Comparison of ENCODE assay signal across 13 mouse cellular contexts in genomic region chr1:156748435-156749005, GRCm38 (mm10). TPM values are rescaled to one million over a fixed set of nuclear protein-coding genes. Genes with fewer than 3 reads are reported as not detected.
DNase-seq lines count a peak whose midpoint lies in the region; ATAC-seq and TF ChIP-seq lines count a peak whose summit lies in the region.
"Had no signal": no experiment of that assay in that cellular context is flagged by ENCODE, and none has a peak within 500 bp of the region (broad histone marks: within the 10 kb centered on the region; RNA-seq: fewer than 3 reads in every experiment).

No protein-coding gene starts in this region.

- no peak overlapping the region for H3K9ac ChIP-seq in forebrain, embryonic 12.5 days
- no peak overlapping the region for H3K9ac ChIP-seq in neural tube, embryonic 15.5 days (replicated peaks)
- H3K9ac ChIP-seq in limb, embryonic 13.5 days = no peak overlapping the region

- no peaks in the 10 kb centered on the region; the same call in 1 of the 2 replicates for H3K27me3 ChIP-seq in forebrain, embryonic 10.5 days (ENCODE audit: poor library complexity, severe bottlenecking)
- no peaks in the 10 kb centered on the region for H3K27me3 ChIP-seq in forebrain, embryonic 12.5 days
- H3K27me3 ChIP-seq in neural tube, embryonic 15.5 days (replicated peaks) = no peaks in the 10 kb centered on the region
- H3K27me3 ChIP-seq in limb, embryonic 13.5 days = no peaks in the 10 kb centered on the region
- H3K27me3 ChIP-seq in kidney, adult 2 months (replicated peaks; ENCODE audit: control insufficient read depth, insufficient read depth, low read length) = no peaks in the 10 kb centered on the region

- H3K27ac ChIP-seq in forebrain, embryonic 10.5 days = 0 out of 2 replicates have a peak overlapping the region, but pooled peaks have one; percentile 25
- no peak overlapping the region for H3K27ac ChIP-seq in forebrain, embryonic 12.5 days
- H3K27ac ChIP-seq in neural tube, embryonic 15.5 days (replicated peaks) = peak overlapping the region; percentile 28; the same call in 1 of the 2 replicates
- H3K27ac ChIP-seq in limb, embryonic 13.5 days = peak overlapping the region; percentile 55
- H3K27ac ChIP-seq in kidney, adult 2 months (ENCODE audit: insufficient read depth, low read depth, low read length) = no peak overlapping the region

- H3K4me3 ChIP-seq in forebrain, embryonic 10.5 days = no peak overlapping the region
- H3K4me3 ChIP-seq in forebrain, embryonic 12.5 days (replicated peaks) = no peak overlapping the region
- H3K4me3 ChIP-seq in neural tube, embryonic 15.5 days (replicated peaks) = no peak overlapping the region
- no peak overlapping the region for H3K4me3 ChIP-seq in limb, embryonic 13.5 days
- H3K4me3 ChIP-seq in kidney, adult 2 months (ENCODE audit: insufficient read depth, low read depth, low read length) = no peak overlapping the region
- H3K4me3 ChIP-seq: myocyte had no signal

- H3K4me1 ChIP-seq in forebrain, embryonic 10.5 days = peaks cover 38% of the 10 kb centered on the region
- H3K4me1 ChIP-seq in forebrain, embryonic 12.5 days = peaks cover 8% of the 10 kb centered on the region
- H3K4me1 ChIP-seq in neural tube, embryonic 15.5 days = peaks cover 16% of the 10 kb centered on the region
- peaks cover 44% of the 10 kb centered on the region for H3K4me1 ChIP-seq in limb, embryonic 13.5 days
- H3K4me1 ChIP-seq in kidney, adult 2 months (ENCODE audit: control insufficient read depth, insufficient read depth, low read length) = no peaks in the 10 kb centered on the region

- H3K9me3 ChIP-seq in forebrain, embryonic 10.5 days = no peaks in the 10 kb centered on the region
- no peaks in the 10 kb centered on the region for H3K9me3 ChIP-seq in forebrain, embryonic 12.5 days
- H3K9me3 ChIP-seq in neural tube, embryonic 15.5 days (replicated peaks) = no peaks in the 10 kb centered on the region
- no peaks in the 10 kb centered on the region for H3K9me3 ChIP-seq in limb, embryonic 13.5 days

- ATAC-seq in forebrain, embryonic 12.5 days (ENCODE audit: low FRiP score) = no peak
- no peak for ATAC-seq in neural tube, embryonic 15.5 days (ENCODE audit: low FRiP score)
- ATAC-seq in limb, embryonic 13.5 days (ENCODE audit: low FRiP score, low read depth) = no peak
- no peak for ATAC-seq in megakaryocyte progenitor cell, adult 5-6 weeks (replicated peaks; ENCODE audit: poor library complexity)
- ATAC-seq: intestine, embryonic 16.5 days had no signal

- DNase-seq in forebrain, embryonic 10.5 days (ENCODE audit: extremely low spot score, low spot score) = no peak
- DNase-seq in neural tube, embryonic 10.5 days (ENCODE audit: extremely low spot score, low spot score) = no peak
- no peak for DNase-seq in cerebellum, adult 11 months
- no peak for DNase-seq in kidney, adult 2 months
- DNase-seq: gastrocnemius, postnatal 14 days; lung, postnatal 36 days; spleen, adult 18-20 months had no signal

- no peak overlapping the region for H3K4me2 ChIP-seq in forebrain, embryonic 12.5 days
- no peak overlapping the region for H3K4me2 ChIP-seq in neural tube, embryonic 15.5 days
- H3K4me2 ChIP-seq in limb, embryonic 13.5 days (replicated peaks) = no peak overlapping the region

- TF ChIP-seq CTCF in kidney, adult 2 months (conservative IDR thresholded peaks at IDR 0.05; ENCODE audit: insufficient read depth, insufficient read length, low read depth, low read length) = no peak

- TF ChIP-seq POLR2A in kidney, adult 2 months (IDR thresholded peaks at IDR 0.05; ENCODE audit: low read depth, low read length) = no peak

- WGBS in forebrain, embryonic 10.5 days = 87% methylated on average over 16 of the region's 16 CpGs
- 82% methylated on average over 16 of the region's 16 CpGs for WGBS in forebrain, embryonic 12.5 days
- WGBS in neural tube, embryonic 15.5 days = 71% methylated on average over 16 of the region's 16 CpGs
- WGBS in limb, embryonic 13.5 days = 78% methylated on average over 16 of the region's 16 CpGs
- WGBS in kidney, adult 2 months = 89% methylated on average over 16 of the region's 16 CpGs

- H3K36me3 ChIP-seq in forebrain, embryonic 10.5 days (replicated peaks) = no peaks in the 10 kb centered on the region
- no peaks in the 10 kb centered on the region for H3K36me3 ChIP-seq in forebrain, embryonic 12.5 days (replicated peaks)
- H3K36me3 ChIP-seq in neural tube, embryonic 15.5 days = no peaks in the 10 kb centered on the region
- H3K36me3 ChIP-seq in limb, embryonic 13.5 days = no peaks in the 10 kb centered on the region
- H3K36me3 ChIP-seq in kidney, adult 2 months (ENCODE audit: control insufficient read depth, insufficient read depth, low read length) = no peaks in the 10 kb centered on the region

RNA-seq across cellular contexts. Expression of gene Fam20b, which starts 29.6 kb away (rescaled TPM):
- 16.4 and 17.5 TPM in 2 replicates for polyA plus RNA-seq in forebrain, embryonic 10.5 days (2016; fragmentation: Nextera tagmentation; extraction: Ambion mirVana)
- 24.6 and 26.8 TPM in 2 replicates for polyA plus RNA-seq in forebrain, embryonic 12.5 days (2016; fragmentation: Nextera tagmentation; extraction: Ambion mirVana)
- polyA plus RNA-seq in neural tube, embryonic 15.5 days (2015; fragmentation: Nextera tagmentation; extraction: Ambion mirVana) = 26.8 and 27.4 TPM in 2 replicates
- polyA plus RNA-seq in limb, embryonic 13.5 days (2015; fragmentation: Nextera tagmentation; extraction: Ambion mirVana) = 24.3 and 27.7 TPM in 2 replicates
- total RNA-seq in megakaryocyte progenitor cell, adult 5-6 weeks (2015) = 15.0 and 18.5 TPM in 2 replicates
- 46.0 and 49.1 TPM in 2 replicates for total RNA-seq in megakaryocyte progenitor cell, adult 5-6 weeks (2017)
- 42.2 and 43.6 TPM in 2 replicates for polyA plus RNA-seq in kidney, adult 2 months (2012; rRNA removed)

Comparison
In these comparisons a context has a peak if more than half of its experiments do, and no peak if none do; other contexts are left out.
1. H3K27ac ChIP-seq: peak in forebrain, embryonic 10.5 days (single experiment), neural tube, embryonic 15.5 days (single experiment) and limb, embryonic 13.5 days (single experiment); none in forebrain, embryonic 12.5 days (single experiment) and kidney, adult 2 months (single experiment).